Mouse (Mus musculus): ENCODE measurements around the gene Fstl3.

- TF ChIP-seq CTCF (IDR thresholded peaks at IDR 0.05; ENCODE audit: control insufficient read depth, insufficient read depth, low read length) (no peak), POLR2A (IDR thresholded peaks at IDR 0.05; ENCODE audit: borderline replicate concordance, control insufficient read depth, low read depth, low read length) (no peak)
Observed at GRCm38 (mm10) chr10:79773208-79773607, 3.9 kb upstream of the Fstl3 start.
